ENCODE assay signal across 8 mouse cellular contexts in genomic region chr17:17293932-17294534, GRCm38 (mm10).
DNase-seq lines count a peak whose midpoint lies in the region; ATAC-seq and TF ChIP-seq lines count a peak whose summit lies in the region.
"Not testable (repeated sequence)": the region's sequence is repeated elsewhere in the genome, so short reads cannot be mapped to it uniquely, and the experiment has no call there.

No protein-coding gene starts in this region.

- not testable (repeated sequence) for H3K4me2 ChIP-seq in kidney, embryonic 14.5 days (replicated peaks; ENCODE audit: low read depth, low read length)
- peak overlapping the region; percentile 10; the same call in 1 of the 2 replicates for H3K4me2 ChIP-seq in limb, embryonic 15.5 days

- DNase-seq in A20 (ENCODE audit: low read depth, low spot score): peak; percentile 93
- peak; percentile 96 to 98 for DNase-seq in heart, adult 9 months (ENCODE audit: low spot score in 2 of 2)
- peak; percentile 80 to 82 for DNase-seq in monocyte, adult 2 months (ENCODE audit: low read depth in 1 of 2, low spot score in 2 of 2)
- DNase-seq in spleen, postnatal 36 days (ENCODE audit: low spot score in 2 of 2): peak; percentile 87 to 90

- H3K9me3 ChIP-seq in kidney, embryonic 14.5 days (ENCODE audit: control insufficient read depth, low read length); limb, embryonic 15.5 days: not testable (repeated sequence)

- H3K4me3 ChIP-seq in bone marrow macrophage, adult 2 months (ENCODE audit: insufficient read depth, low read length): peak overlapping the region; percentile 69
- H3K4me3 ChIP-seq in embryonic fibroblast, embryonic 13.5 days (ENCODE audit: insufficient read depth, low read length): peak overlapping the region; percentile 54
- H3K4me3 ChIP-seq in kidney, embryonic 14.5 days (ENCODE audit: low read length): peak overlapping the region; percentile 43
- peak overlapping the region; percentile 52 for H3K4me3 ChIP-seq in limb, embryonic 15.5 days

- H3K27me3 ChIP-seq in kidney, embryonic 14.5 days (ENCODE audit: control insufficient read depth, insufficient read depth, low read length); limb, embryonic 15.5 days: not testable (repeated sequence)

- not testable (repeated sequence) for H3K4me1 ChIP-seq in bone marrow macrophage, adult 2 months (ENCODE audit: control insufficient read depth, insufficient read depth, low read length); embryonic fibroblast, embryonic 13.5 days (ENCODE audit: control insufficient read depth, insufficient read depth, low read length); kidney, embryonic 14.5 days (ENCODE audit: control insufficient read depth, insufficient read depth, low read length); limb, embryonic 15.5 days

- TF ChIP-seq POLR2A in bone marrow macrophage, adult 2 months (IDR thresholded peaks at IDR 0.05; ENCODE audit: borderline replicate concordance, low read depth, low read length): not testable (repeated sequence)
- TF ChIP-seq POLR2A in embryonic fibroblast, embryonic 13.5 days (IDR thresholded peaks at IDR 0.05; ENCODE audit: low read depth, low read length): peak; percentile 61

- H3K9ac ChIP-seq in kidney, embryonic 14.5 days (ENCODE audit: low read depth, low read length): peak overlapping the region; percentile 34; the same call in 1 of the 2 replicates
- H3K9ac ChIP-seq in limb, embryonic 15.5 days: peak overlapping the region; percentile 31; the same call in 1 of the 2 replicates

- WGBS in kidney, embryonic 14.5 days: 0% methylated on average over 13 of the region's 13 CpGs
- WGBS in limb, embryonic 15.5 days: 0% methylated on average over 13 of the region's 13 CpGs

- not testable (repeated sequence) for H3K36me3 ChIP-seq in kidney, embryonic 14.5 days (ENCODE audit: control insufficient read depth, insufficient read depth, low read length); limb, embryonic 15.5 days

- ATAC-seq in kidney, embryonic 14.5 days (ENCODE audit: low FRiP score, low TSS enrichment): peak; percentile 100
- ATAC-seq in limb, embryonic 15.5 days (ENCODE audit: insufficient number of reproducible peaks, low FRiP score, low TSS enrichment, low read depth): peak; percentile 87

- TF ChIP-seq CTCF in bone marrow macrophage, adult 2 months (IDR thresholded peaks at IDR 0.05; ENCODE audit: low read depth, low read length); embryonic fibroblast, embryonic 13.5 days (IDR thresholded peaks at IDR 0.05; ENCODE audit: borderline replicate concordance, insufficient read depth, low read length): not testable (repeated sequence)

- peak overlapping the region; percentile 63 for H3K27ac ChIP-seq in bone marrow macrophage, adult 2 months (ENCODE audit: insufficient read depth, low read depth, low read length)
- peak overlapping the region; percentile 45 for H3K27ac ChIP-seq in embryonic fibroblast, embryonic 13.5 days (ENCODE audit: insufficient read depth, low read length)
- H3K27ac ChIP-seq in kidney, embryonic 14.5 days (ENCODE audit: low read depth, low read length): not testable (repeated sequence)
- H3K27ac ChIP-seq in limb, embryonic 15.5 days: peak overlapping the region; percentile 82
